Mouse (Mus musculus) myocyte (in vitro differentiated cells): Measurements from ENCODE around the gene Lrrc43.

Experiments used
- CEBPB ChIP-seq: IDR thresholded peaks from 2 replicates; pipeline ENCODE4 v1.6.1; 2011; ENCODE audit warnings: mild to moderate bottlenecking, moderate library complexity; ENCODE audit not compliant: poor library complexity, insufficient read depth, severe bottlenecking
- E2F4 ChIP-seq: IDR thresholded peaks from one replicate; pipeline ENCODE4 v1.6.1; 2011; ENCODE audit warnings: mild to moderate bottlenecking, control low read depth, moderate library complexity; ENCODE audit not compliant: insufficient read depth
- MAX ChIP-seq: IDR thresholded peaks from one replicate; pipeline ENCODE4 v1.6.1; 2011; ENCODE audit warnings: low read depth, mild to moderate bottlenecking, control low read depth
- MYOD1 ChIP-seq, 3 experiments: IDR thresholded peaks; one replicate each; pipeline ENCODE4 v1.6.1; 2011; ENCODE audit warnings: control low read depth in 2 of 3, low read depth in 2 of 3, mild to moderate bottlenecking in 2 of 3, moderate library complexity in 1 of 3; ENCODE audit not compliant: insufficient read length in 2 of 3, control insufficient read depth in 1 of 3
- MYOG ChIP-seq, 3 experiments: IDR thresholded peaks; one replicate each; pipeline ENCODE4 v1.6.1; 2011; ENCODE audit warnings: control low read depth in 2 of 3, low read depth in 2 of 3, mild to moderate bottlenecking in 2 of 3; ENCODE audit not compliant: insufficient read length in 2 of 3, control insufficient read depth in 1 of 3, insufficient read depth in 1 of 3
- POLR2A ChIP-seq: IDR thresholded peaks from one replicate; pipeline ENCODE4 v1.6.1; 2011; ENCODE audit warnings: low read depth, mild to moderate bottlenecking, control low read depth, moderate library complexity; ENCODE audit not compliant: insufficient read length
- POLR2AphosphoS2 ChIP-seq: IDR thresholded peaks from one replicate; pipeline ENCODE4 v1.6.1; 2011; ENCODE audit warnings: low read depth, control low read depth; ENCODE audit not compliant: insufficient read length
- REST ChIP-seq: IDR thresholded peaks from one replicate; pipeline ENCODE4 v1.6.1; 2011; ENCODE audit warnings: mild to moderate bottlenecking, control low read depth, moderate library complexity; ENCODE audit not compliant: insufficient read depth, insufficient read length
- SRF ChIP-seq: IDR thresholded peaks from one replicate; pipeline ENCODE4 v1.6.1; 2011; ENCODE audit warnings: low read depth; ENCODE audit not compliant: control insufficient read depth, insufficient read length
- TCF12 ChIP-seq: IDR thresholded peaks from one replicate; pipeline ENCODE4 v1.6.1; 2011; ENCODE audit warnings: mild to moderate bottlenecking, control low read depth; ENCODE audit not compliant: poor library complexity, insufficient read depth, severe bottlenecking
- TCF3 ChIP-seq: IDR thresholded peaks from one replicate; pipeline ENCODE4 v1.6.1; 2011; ENCODE audit warnings: low read depth, control low read depth; ENCODE audit not compliant: insufficient read length
- USF1 ChIP-seq: IDR thresholded peaks from one replicate; pipeline ENCODE4 v1.6.1; 2011; ENCODE audit warnings: low read depth, mild to moderate bottlenecking, control low read depth, moderate library complexity

GRCm38 (mm10) chr5:123556451-123556850 lies 67.3 kb downstream of the Lrrc43 start:
- TF ChIP-seq POLR2AphosphoS2: no peak
- TF ChIP-seq POLR2A: no peak
- TF ChIP-seq MYOG (IDR thresholded peaks at IDR 0.05; ENCODE audit: control insufficient read depth in 1 of 3, insufficient read depth in 1 of 3, insufficient read length in 2 of 3, low read depth in 2 of 3): no peak
- no peak for TF ChIP-seq SRF
- no peak for TF ChIP-seq TCF12
- no peak for TF ChIP-seq MAX
- TF ChIP-seq E2F4: no peak
- TF ChIP-seq USF1: no peak
- TF ChIP-seq CEBPB: no peak
- TF ChIP-seq MYOD1 (IDR thresholded peaks at IDR 0.05; ENCODE audit: control insufficient read depth in 1 of 3, insufficient read length in 2 of 3, low read depth in 2 of 3): no peak
- no peak for TF ChIP-seq REST
- no peak for TF ChIP-seq TCF3
